Mouse (Mus musculus) hindbrain, embryonic 11.5 days (tissue): ENCODE measurements at regions not wholly inside any gene's neighbourhood (a gene's known extent, or its start where the extent isn't known, plus 50 kb on each side); places are given as distances from the start of the nearest gene placed in this dataset.

Experiments used
- ATAC-seq: fragments of 200-750 bp; cut with Nextera tagmentation; 2 replicates; pipeline ENCODE4 v1.8.0; 2017; ENCODE audit warnings: mild to moderate bottlenecking, moderate TSS enrichment, moderate library complexity; ENCODE audit not compliant: low FRiP score
- DNase-seq: peaks from one replicate; pipeline ENCODE4 v3.0.0-alpha.2; 2015; ENCODE audit warnings: low spot score
- H3K27ac ChIP-seq: fragments of 300-500 bp; sonication (generic); 2 replicates; pipeline ENCODE4 v1.5.1; 2014; ENCODE audit warnings: mild to moderate bottlenecking, low read depth, low read length
- H3K27me3 ChIP-seq: fragments of 300-500 bp; sonication (generic); 2 replicates; pipeline ENCODE4 v1.6.1; 2014; ENCODE audit warnings: mild to moderate bottlenecking, low read length, moderate library complexity, mixed read lengths; ENCODE audit not compliant: control insufficient read depth, insufficient read depth
- H3K36me3 ChIP-seq: fragments of 300-500 bp; sonication (generic); 2 replicates; pipeline ENCODE4 v1.6.1; 2014; ENCODE audit warnings: mild to moderate bottlenecking, low read length, moderate library complexity, mixed read lengths; ENCODE audit not compliant: control insufficient read depth, insufficient read depth
- H3K4me1 ChIP-seq: fragments of 300-500 bp; sonication (generic); replicated peaks from 2 replicates; pipeline ENCODE4 v1.6.1; 2014; ENCODE audit warnings: low read length, mixed read lengths; ENCODE audit not compliant: control insufficient read depth, insufficient read depth
- H3K4me2 ChIP-seq: fragments of 300-500 bp; sonication (generic); replicated peaks from 2 replicates; pipeline ENCODE4 v1.6.1; 2014; ENCODE audit warnings: mild to moderate bottlenecking, low read depth, low read length
- H3K4me3 ChIP-seq: fragments of 300-500 bp; sonication (generic); 2 replicates; pipeline ENCODE4 v1.5.1; 2014; ENCODE audit warnings: low read depth, low read length
- H3K9ac ChIP-seq: fragments of 300-500 bp; sonication (generic); 2 replicates; pipeline ENCODE4 v1.6.1; 2014; ENCODE audit warnings: low read depth, low read length
- H3K9me3 ChIP-seq: fragments of 300-500 bp; sonication (generic); 2 replicates; pipeline ENCODE4 v1.6.1; 2016; ENCODE audit warnings: low read length; ENCODE audit not compliant: control insufficient read depth
- WGBS: fragments of 180-500 bp; shearing (Covaris S2); extraction: QIAGEN DNeasy Blood & Tissue Kit; methylation state at CpG from one replicate; pipeline ENCODE4 v1.1.7; 2014; 5-methylcytosine and 5-hydroxymethylcytosine counted together

DNA sequence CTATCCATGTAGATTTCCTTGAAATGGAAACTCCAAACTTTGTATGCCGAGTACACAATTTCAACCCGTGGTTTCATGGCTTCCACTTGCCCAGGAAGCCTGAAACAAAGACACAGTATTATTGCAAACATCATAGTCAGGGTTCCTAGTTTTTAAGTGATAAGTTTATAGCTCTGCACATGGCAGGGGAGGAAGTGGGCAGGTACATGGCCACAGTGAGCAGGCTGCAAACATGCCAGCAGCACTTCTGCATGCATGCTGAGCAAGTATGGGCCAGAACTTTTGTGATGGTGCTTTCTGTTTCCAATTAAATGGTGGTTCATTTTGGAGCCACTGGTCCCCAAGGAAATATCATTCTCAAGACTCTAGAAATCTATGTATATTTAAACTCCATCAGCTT, 431.7 kb upstream of the Vrk2 start:
- no peaks in the 10 kb centered on the region for H3K4me1 ChIP-seq
- 83% methylated on average over 2 of the region's 2 CpGs for WGBS
- H3K36me3 ChIP-seq, result no peaks in the 10 kb centered on the region
- ATAC-seq (no peak), DNase-seq (no peak)
- no peak overlapping the region for H3K4me2 ChIP-seq
- H3K27me3 ChIP-seq, result no peaks in the 10 kb centered on the region
- no peak overlapping the region for H3K4me3 ChIP-seq
- H3K9me3 ChIP-seq, result no peaks in the 10 kb centered on the region
- no peak overlapping the region for H3K9ac ChIP-seq
- H3K27ac ChIP-seq, result no peak overlapping the region

DNA sequence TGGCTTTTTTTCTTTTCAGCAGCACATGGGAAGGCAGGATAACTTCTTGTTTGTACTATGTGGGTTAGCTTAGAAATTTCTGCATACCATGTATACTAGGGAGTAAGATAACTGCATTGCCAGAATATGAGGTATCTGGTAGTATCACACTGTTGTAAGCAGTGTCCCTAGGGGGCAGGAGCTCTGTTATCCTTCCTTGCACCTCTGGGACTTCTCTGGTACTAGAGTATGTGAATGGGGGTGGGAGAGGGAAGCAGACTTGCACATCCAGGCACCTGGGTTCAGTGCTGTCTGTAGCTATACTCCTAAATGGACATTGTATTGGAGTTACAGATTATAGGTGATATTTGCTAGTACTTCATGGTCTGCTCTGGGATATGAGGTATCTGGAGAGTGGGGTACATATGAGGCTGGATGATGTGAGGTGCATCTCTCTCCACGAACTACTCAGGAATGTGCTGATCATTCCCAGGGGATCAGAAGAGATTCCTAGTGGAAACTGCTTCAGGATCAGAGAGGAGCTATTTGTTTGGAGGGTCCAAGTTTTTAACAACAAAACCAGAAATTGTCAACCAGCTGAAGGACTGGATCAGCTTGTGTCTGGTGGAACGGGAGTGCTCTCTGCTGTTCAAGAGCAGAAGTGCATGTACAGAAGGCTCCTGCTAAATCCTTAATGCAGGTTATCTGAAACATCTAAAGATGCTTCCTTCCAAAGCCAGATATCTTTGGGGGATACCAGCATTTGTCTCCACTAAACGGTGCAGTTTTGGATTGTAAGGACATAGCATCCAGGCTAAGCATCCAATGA, 402.7 kb upstream of the Vrk2 start:
- no peaks in the 10 kb centered on the region for H3K4me1 ChIP-seq
- H3K9ac ChIP-seq, result no peak overlapping the region
- DNase-seq, result peak; percentile 51
- ATAC-seq, result peak; percentile 51
- no peaks in the 10 kb centered on the region for H3K9me3 ChIP-seq
- 26% methylated on average over 3 of the region's 3 CpGs for WGBS
- no peaks in the 10 kb centered on the region for H3K27me3 ChIP-seq
- H3K4me2 ChIP-seq, result no peak overlapping the region
- H3K36me3 ChIP-seq, result no peaks in the 10 kb centered on the region
- no peak overlapping the region for H3K4me3 ChIP-seq
- no peak overlapping the region for H3K27ac ChIP-seq

DNA sequence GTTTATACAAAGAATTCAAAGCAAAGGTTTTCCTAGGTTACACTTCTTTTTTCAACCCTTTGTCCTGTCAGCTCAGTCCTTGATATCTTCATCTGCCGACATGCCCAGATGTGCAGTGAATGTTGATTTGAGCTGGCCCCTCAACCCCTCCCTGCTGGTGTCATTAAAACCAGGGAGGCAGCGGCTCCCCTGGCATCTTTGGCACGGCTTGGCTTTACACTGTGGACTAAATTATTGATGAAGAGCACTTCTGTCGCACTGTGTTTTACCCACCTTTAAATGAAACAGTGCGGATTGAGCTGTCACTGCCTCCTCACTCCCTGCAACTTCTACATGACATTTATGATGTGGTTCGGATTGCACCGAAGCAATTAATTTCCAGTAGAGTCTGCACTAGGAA, 387.4 kb upstream of the Vrk2 start:
- Histone ChIP-seq H3K9me3 (no peaks in the 10 kb centered on the region), H3K9ac (no peak overlapping the region), H3K4me1 (no peaks in the 10 kb centered on the region), H3K4me2 (no peak overlapping the region), H3K36me3 (no peaks in the 10 kb centered on the region), H3K4me3 (no peak overlapping the region), H3K27me3 (no peaks in the 10 kb centered on the region), H3K27ac (no peak overlapping the region)
- 61% methylated on average over 7 of the region's 7 CpGs for WGBS
- DNase-seq (no peak), ATAC-seq (peak; percentile 61; the same call in 1 of the 2 replicates)

DNA sequence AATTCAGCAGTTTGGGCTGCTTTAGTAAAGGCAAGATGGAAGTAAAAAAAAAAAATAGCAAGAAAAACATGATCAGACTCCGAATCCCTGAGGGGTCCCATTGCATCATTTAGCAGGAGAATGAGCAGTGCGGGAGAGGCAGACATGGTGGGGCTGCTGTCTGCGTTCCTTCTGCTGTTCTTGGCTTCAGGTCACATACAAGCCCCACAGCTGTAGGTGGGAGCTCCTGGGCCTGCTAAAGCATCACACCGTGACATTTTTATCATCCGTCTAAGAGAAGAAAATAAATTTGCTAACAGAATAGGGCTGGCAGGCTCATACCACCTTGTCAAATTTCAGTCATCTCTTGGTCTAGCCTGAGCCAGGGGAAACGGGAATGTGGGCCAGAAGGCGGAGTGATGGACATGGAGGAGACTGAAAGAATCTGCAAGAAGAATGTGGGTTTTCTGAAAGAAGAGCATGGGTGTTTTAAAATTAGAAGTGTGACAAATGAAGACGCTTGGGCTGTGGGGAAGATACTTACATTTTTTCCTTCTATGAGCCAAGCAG, 378.8 kb upstream of the Vrk2 start:
- no peak overlapping the region for H3K4me3 ChIP-seq
- no peak overlapping the region for H3K27ac ChIP-seq
- H3K36me3 ChIP-seq, result no peaks in the 10 kb centered on the region
- no peak for DNase-seq
- 77% methylated on average over 8 of the region's 8 CpGs for WGBS
- H3K9me3 ChIP-seq, result no peaks in the 10 kb centered on the region
- no peaks in the 10 kb centered on the region for H3K27me3 ChIP-seq
- no peak for ATAC-seq
- no peak overlapping the region for H3K9ac ChIP-seq
- no peak overlapping the region for H3K4me2 ChIP-seq
- H3K4me1 ChIP-seq, result no peaks in the 10 kb centered on the region

DNA sequence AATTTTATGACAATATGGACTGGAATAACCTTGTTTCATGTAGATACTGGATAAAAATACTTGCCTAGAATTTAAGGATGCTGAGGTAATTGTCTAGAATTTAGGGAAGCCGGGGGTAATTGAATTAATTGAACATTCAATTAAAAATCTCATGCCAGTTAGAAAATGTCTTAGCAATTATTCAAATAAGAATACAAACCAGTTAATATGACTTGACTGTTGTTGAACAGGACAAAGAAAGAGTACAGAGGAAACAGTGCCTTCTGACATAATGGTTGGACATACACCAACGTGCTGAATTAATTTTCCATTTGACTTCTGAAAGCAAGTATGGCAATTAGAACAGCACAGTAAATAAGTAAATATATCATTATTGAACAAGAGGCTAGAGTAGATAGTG, 377.4 kb upstream of the Vrk2 start:
- no peaks in the 10 kb centered on the region for H3K4me1 ChIP-seq
- H3K9ac ChIP-seq, result no peak overlapping the region
- no peak overlapping the region for H3K4me2 ChIP-seq
- H3K36me3 ChIP-seq, result no peaks in the 10 kb centered on the region
- H3K9me3 ChIP-seq, result no peaks in the 10 kb centered on the region
- 90% methylated on average over 2 of the region's 2 CpGs for WGBS
- no peak overlapping the region for H3K4me3 ChIP-seq
- DNase-seq (no peak), ATAC-seq (no peak)
- H3K27me3 ChIP-seq, result no peaks in the 10 kb centered on the region
- H3K27ac ChIP-seq, result no peak overlapping the region

DNA sequence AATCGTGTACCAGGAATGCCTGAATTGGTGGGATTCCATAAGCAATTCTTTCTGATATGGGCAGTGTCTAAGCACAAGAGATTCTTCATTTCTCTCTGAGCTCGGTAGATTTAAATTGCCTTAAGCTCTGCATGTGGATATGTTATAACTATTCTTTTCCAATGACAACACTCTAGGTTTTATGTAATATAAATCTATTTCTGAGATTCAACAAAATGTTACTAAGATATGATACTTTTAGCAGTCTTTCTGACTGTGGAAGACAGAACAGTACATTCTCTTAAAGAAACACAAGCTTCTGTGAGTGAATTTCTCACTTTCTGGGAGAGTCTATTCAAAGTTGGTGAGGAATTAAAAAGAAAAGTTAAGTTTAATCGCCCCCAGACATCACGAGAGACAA, 373.6 kb upstream of the Vrk2 start:
- H3K27ac ChIP-seq, result no peak overlapping the region
- H3K4me3 ChIP-seq, result no peak overlapping the region
- no peaks in the 10 kb centered on the region for H3K27me3 ChIP-seq
- H3K9ac ChIP-seq, result no peak overlapping the region
- no peaks in the 10 kb centered on the region for H3K36me3 ChIP-seq
- 86% methylated on average over 4 of the region's 4 CpGs for WGBS
- ATAC-seq (no peak), DNase-seq (no peak)
- H3K4me2 ChIP-seq, result no peak overlapping the region
- H3K9me3 ChIP-seq, result no peaks in the 10 kb centered on the region
- H3K4me1 ChIP-seq, result no peaks in the 10 kb centered on the region

DNA sequence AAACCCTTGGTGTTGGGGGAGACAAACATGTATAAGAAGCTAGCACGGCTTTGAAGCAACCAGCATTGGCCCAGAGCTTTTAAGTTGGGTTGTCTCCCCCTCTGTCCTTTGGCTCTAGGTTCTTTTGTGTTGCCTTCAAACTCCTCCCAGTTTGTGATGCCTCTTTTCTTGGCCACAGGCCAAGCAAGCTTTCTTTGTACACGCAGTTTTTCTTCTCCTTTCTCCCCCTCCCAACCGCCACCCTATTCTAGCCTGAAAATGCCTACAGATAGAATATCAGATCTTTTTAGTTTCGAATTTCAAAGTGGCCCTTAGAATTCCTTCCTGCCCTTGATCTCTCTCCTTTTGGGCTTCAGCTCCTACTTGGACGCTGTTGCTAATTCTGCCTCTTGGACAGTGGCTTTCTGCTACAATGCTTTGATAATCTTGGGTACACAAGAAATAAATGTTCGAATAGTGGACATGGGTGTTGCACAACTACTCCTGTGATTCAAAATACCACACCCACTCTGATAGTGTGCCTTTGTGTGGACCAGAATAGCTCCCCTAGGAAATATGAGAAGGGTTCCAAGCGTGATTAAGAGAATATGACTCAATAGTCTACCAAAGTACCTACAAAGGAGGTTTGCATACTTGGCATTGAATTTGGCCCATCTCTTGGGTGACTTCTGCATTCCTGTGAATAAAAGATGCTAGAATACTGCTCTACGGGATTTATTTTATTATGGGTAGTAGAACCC, 369.3 kb upstream of the Vrk2 start:
- Histone ChIP-seq H3K36me3 (no peaks in the 10 kb centered on the region), H3K27ac (no peak overlapping the region), H3K4me3 (no peak overlapping the region), H3K4me2 (no peak overlapping the region), H3K9ac (no peak overlapping the region), H3K27me3 (no peaks in the 10 kb centered on the region), H3K4me1 (peaks cover 2% of the 10 kb centered on the region; the same call in 1 of the 2 replicates), H3K9me3 (no peaks in the 10 kb centered on the region)
- DNase-seq (peak; percentile 22), ATAC-seq (no peak)
- WGBS, result 55% methylated on average over 8 of the region's 8 CpGs

DNA sequence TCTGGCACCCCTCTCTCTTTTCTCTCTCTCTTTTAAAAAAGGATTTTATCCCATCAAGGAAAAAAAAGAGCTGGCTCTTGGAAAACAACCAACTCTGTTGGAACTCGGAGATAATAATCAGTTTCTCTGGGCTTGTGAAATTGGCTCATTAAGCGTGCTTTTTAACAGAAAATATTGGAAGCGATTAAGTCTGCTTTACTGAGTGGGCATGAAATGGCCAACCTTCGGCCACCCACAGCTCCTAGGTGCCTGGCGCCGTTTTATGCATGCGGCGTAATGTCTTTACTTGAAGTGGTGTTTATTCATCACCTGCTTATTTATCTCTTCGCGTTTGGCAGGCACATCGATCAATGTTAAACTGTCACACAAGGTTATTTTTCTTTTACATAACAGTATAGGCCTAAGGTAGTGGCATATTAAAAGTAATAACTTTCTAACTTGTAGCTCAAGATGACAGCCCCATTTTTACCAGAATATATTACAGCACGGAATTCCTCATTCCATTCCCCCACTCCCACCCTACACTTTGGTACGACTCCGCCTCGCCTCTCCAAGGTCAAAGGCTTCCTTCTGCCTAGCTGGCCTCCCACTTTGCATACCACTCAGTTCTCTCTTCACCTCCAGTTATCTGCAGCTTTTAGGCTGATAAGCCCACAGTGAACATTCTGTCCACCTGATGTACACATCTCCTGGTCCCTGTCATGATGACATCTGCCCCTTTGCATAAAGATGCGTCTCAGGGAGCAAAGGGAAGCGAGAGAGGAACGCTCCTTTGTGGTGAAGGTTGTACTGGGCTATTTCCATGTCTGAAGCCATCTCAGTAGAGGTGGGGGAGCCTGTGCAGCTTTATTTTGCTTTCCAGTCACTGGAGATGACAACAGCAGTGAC, 368.5 kb upstream of the Vrk2 start:
- Histone ChIP-seq H3K4me1 (peaks cover 2% of the 10 kb centered on the region; the same call in 1 of the 2 replicates), H3K27me3 (no peaks in the 10 kb centered on the region), H3K36me3 (no peaks in the 10 kb centered on the region), H3K4me2 (no peak overlapping the region), H3K27ac (no peak overlapping the region), H3K9ac (no peak overlapping the region), H3K4me3 (no peak overlapping the region), H3K9me3 (no peaks in the 10 kb centered on the region)
- DNase-seq (no peak), ATAC-seq (peak; percentile 15; the same call in 1 of the 2 replicates)
- WGBS, result 68% methylated on average over 18 of the region's 18 CpGs
